Mouse (Mus musculus) hindbrain, embryonic 11.5 days (tissue): ENCODE measurements around the gene Ccnd3. TPM values are rescaled to one million over a fixed set of nuclear protein-coding genes. Genes with fewer than 3 reads are reported as not detected.
A peak's percentile ranks its signal among the peaks of the same experiment; 100 is the strongest.
"Not testable (repeated sequence)": the region's sequence is repeated elsewhere in the genome, so short reads cannot be mapped to it uniquely, and the experiment has no call there.

Experiments used
- ATAC-seq: fragments of 200-750 bp; cut with Nextera tagmentation; 2 replicates; pipeline ENCODE4 v1.8.0; 2017; ENCODE audit warnings: mild to moderate bottlenecking, moderate TSS enrichment, moderate library complexity; ENCODE audit not compliant: low FRiP score
- DNase-seq: peaks from one replicate; pipeline ENCODE4 v3.0.0-alpha.2; 2015; ENCODE audit warnings: low spot score
- H3K27ac ChIP-seq: fragments of 300-500 bp; sonication (generic); 2 replicates; pipeline ENCODE4 v1.5.1; 2014; ENCODE audit warnings: mild to moderate bottlenecking, low read depth, low read length
- H3K27me3 ChIP-seq: fragments of 300-500 bp; sonication (generic); 2 replicates; pipeline ENCODE4 v1.6.1; 2014; ENCODE audit warnings: mild to moderate bottlenecking, low read length, moderate library complexity, mixed read lengths; ENCODE audit not compliant: control insufficient read depth, insufficient read depth
- H3K36me3 ChIP-seq: fragments of 300-500 bp; sonication (generic); 2 replicates; pipeline ENCODE4 v1.6.1; 2014; ENCODE audit warnings: mild to moderate bottlenecking, low read length, moderate library complexity, mixed read lengths; ENCODE audit not compliant: control insufficient read depth, insufficient read depth
- H3K4me1 ChIP-seq: fragments of 300-500 bp; sonication (generic); replicated peaks from 2 replicates; pipeline ENCODE4 v1.6.1; 2014; ENCODE audit warnings: low read length, mixed read lengths; ENCODE audit not compliant: control insufficient read depth, insufficient read depth
- H3K4me2 ChIP-seq: fragments of 300-500 bp; sonication (generic); replicated peaks from 2 replicates; pipeline ENCODE4 v1.6.1; 2014; ENCODE audit warnings: mild to moderate bottlenecking, low read depth, low read length
- H3K4me3 ChIP-seq: fragments of 300-500 bp; sonication (generic); 2 replicates; pipeline ENCODE4 v1.5.1; 2014; ENCODE audit warnings: low read depth, low read length
- H3K9ac ChIP-seq: fragments of 300-500 bp; sonication (generic); 2 replicates; pipeline ENCODE4 v1.6.1; 2014; ENCODE audit warnings: low read depth, low read length
- H3K9me3 ChIP-seq: fragments of 300-500 bp; sonication (generic); 2 replicates; pipeline ENCODE4 v1.6.1; 2016; ENCODE audit warnings: low read length; ENCODE audit not compliant: control insufficient read depth
- WGBS: fragments of 180-500 bp; shearing (Covaris S2); extraction: QIAGEN DNeasy Blood & Tissue Kit; methylation state at CpG from one replicate; pipeline ENCODE4 v1.1.7; 2014; 5-methylcytosine and 5-hydroxymethylcytosine counted together
- polyA plus RNA-seq: library from polyadenylated mRNA; unstranded; fragments of >200 nt; fragmentation: Nextera tagmentation; extraction: Ambion mirVana; gene quantifications from 2 replicates; pipeline ENCODE4 v1.2.1, GENCODE M21; 2014

Ccnd3 gene
- polyA plus RNA-seq, 1 experiment from 2014 or later, result 190 TPM

DNA sequence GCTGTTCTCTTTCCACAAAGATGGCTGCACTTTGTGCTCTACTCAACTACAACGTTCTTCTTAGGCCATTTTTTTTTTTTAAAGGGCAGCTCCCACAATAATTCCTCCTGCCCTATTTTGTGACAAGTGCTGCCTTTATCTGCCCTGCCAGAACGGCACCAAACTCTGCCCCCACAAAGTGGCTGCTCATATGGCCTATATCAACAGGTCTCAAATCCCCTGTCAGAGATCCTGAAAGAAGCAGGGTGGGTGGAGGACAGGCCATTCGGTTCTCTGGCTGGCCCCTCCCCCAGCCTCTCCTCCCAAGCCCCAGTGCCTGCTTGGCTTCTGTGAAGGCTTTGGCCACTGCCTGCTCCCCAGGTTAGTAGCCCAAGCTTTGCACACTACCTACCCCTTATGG lies 19.9 kb upstream of the Ccnd3 start:
- 7% methylated on average over 3 of the region's 3 CpGs for WGBS
- H3K4me3 ChIP-seq, result no peak overlapping the region
- no peak for DNase-seq
- no peak for ATAC-seq
- no peaks in the 10 kb centered on the region for H3K27me3 ChIP-seq
- H3K4me1 ChIP-seq, result no peaks in the 10 kb centered on the region
- no peak overlapping the region for H3K9ac ChIP-seq
- H3K4me2 ChIP-seq, result no peak overlapping the region
- H3K9me3 ChIP-seq, result no peaks in the 10 kb centered on the region
- 0 out of 2 replicates have a peak overlapping the region, but pooled peaks have one; percentile 24 for H3K27ac ChIP-seq
- peaks cover 10% of the 10 kb centered on the region; the same call in 1 of the 2 replicates for H3K36me3 ChIP-seq

DNA sequence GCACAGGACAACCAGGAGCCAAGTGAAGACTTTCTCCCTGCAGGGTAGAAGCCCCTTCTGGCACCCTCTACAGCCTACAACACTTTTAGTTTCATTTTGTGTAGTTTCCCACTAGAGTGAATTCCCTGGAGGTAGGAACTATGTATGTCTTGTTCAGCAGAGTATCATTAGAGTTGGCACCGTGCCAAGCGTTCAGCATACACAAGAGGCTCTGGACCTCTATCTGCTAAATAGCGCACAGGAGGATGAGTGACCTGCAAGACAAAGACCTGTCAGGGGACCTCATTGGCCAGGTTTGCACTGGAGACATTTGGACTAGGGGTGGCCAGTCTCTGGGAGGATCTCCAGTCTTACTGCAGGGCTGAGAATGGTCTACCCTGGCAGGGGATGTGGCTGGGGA lies 19.1 kb upstream of the Ccnd3 start:
- WGBS, result 94% methylated on average over 3 of the region's 3 CpGs
- Histone ChIP-seq H3K9me3 (no peaks in the 10 kb centered on the region), H3K9ac (no peak overlapping the region), H3K27me3 (no peaks in the 10 kb centered on the region), H3K36me3 (peaks cover 10% of the 10 kb centered on the region; the same call in 1 of the 2 replicates), H3K4me2 (no peak overlapping the region), H3K4me1 (no peaks in the 10 kb centered on the region), H3K4me3 (no peak overlapping the region), H3K27ac (no peak overlapping the region)
- no peak for DNase-seq
- no peak for ATAC-seq

DNA sequence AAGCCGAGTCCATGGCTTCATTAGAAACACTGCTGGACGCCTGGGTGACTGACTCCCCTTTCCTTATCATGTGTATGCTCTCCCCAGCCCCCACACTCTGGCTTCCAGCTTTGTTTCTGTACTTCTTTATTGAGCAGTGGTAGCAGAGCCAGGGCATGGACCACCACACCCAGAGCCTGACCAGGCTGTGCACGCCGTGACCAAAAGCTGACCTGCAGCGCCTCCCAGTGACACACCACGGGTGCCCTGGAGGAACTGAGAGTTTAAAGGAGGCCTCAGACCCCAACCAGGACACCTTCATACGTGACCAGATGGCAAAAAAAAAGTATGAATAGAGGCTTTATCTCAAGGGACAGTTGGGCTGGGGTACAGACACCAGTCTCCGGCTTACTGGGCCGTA lies 14.1 kb upstream of the Ccnd3 start:
- ATAC-seq (no peak), DNase-seq (no peak)
- no peak overlapping the region for H3K4me2 ChIP-seq
- H3K9me3 ChIP-seq, result no peaks in the 10 kb centered on the region
- no peak overlapping the region for H3K27ac ChIP-seq
- no peaks in the 10 kb centered on the region for H3K27me3 ChIP-seq
- no peak overlapping the region for H3K4me3 ChIP-seq
- H3K36me3 ChIP-seq, result peaks cover 20% of the 10 kb centered on the region; the same call in 1 of the 2 replicates
- no peaks in the 10 kb centered on the region for H3K4me1 ChIP-seq
- WGBS, result 85% methylated on average over 9 of the region's 9 CpGs
- H3K9ac ChIP-seq, result no peak overlapping the region

- ATAC-seq (no peak), DNase-seq (no peak)
- H3K36me3 ChIP-seq, result peaks cover 20% of the 10 kb centered on the region; the same call in 1 of the 2 replicates
These were observed 12.1 kb upstream of the Ccnd3 start for GRCm38 (mm10) chr17:47492731-47493130.

GRCm38 (mm10) chr17:47493653-47494052 lies 11.2 kb upstream of the Ccnd3 start:
- Histone ChIP-seq H3K4me1 (no peaks in the 10 kb centered on the region), H3K9ac (no peak overlapping the region), H3K9me3 (no peaks in the 10 kb centered on the region), H3K36me3 (peaks cover 19% of the 10 kb centered on the region; the same call in 1 of the 2 replicates), H3K27me3 (no peaks in the 10 kb centered on the region), H3K27ac (no peak overlapping the region), H3K4me3 (no peak overlapping the region), H3K4me2 (no peak overlapping the region; the same call in 1 of the 2 replicates)
- 86% methylated on average over 6 of the region's 6 CpGs for WGBS
- no peak for ATAC-seq
- DNase-seq, result no peak

More at GRCm38 (mm10) chr17:47492731-47493130, 12.1 kb upstream of the Ccnd3 start:
- H3K4me1 ChIP-seq, result no peaks in the 10 kb centered on the region
- WGBS, result 84% methylated on average over 6 of the region's 6 CpGs
- no peaks in the 10 kb centered on the region for H3K9me3 ChIP-seq
- H3K27me3 ChIP-seq, result no peaks in the 10 kb centered on the region
- H3K27ac ChIP-seq, result no peak overlapping the region
- H3K4me3 ChIP-seq, result no peak overlapping the region
- no peak overlapping the region for H3K9ac ChIP-seq
- no peak overlapping the region for H3K4me2 ChIP-seq

GRCm38 (mm10) chr17:47494132-47494531 lies 10.7 kb upstream of the Ccnd3 start:
- no peaks in the 10 kb centered on the region for H3K4me1 ChIP-seq
- H3K4me2 ChIP-seq, result no peak overlapping the region; the same call in 1 of the 2 replicates
- no peak overlapping the region for H3K4me3 ChIP-seq
- no peaks in the 10 kb centered on the region for H3K9me3 ChIP-seq
- DNase-seq (no peak), ATAC-seq (no peak)
- peaks cover 15% of the 10 kb centered on the region; the same call in 1 of the 2 replicates for H3K36me3 ChIP-seq
- no peak overlapping the region for H3K27ac ChIP-seq
- whole genome bisulfite sequencing, result 92% methylated on average over 11 of the region's 11 CpGs
- H3K27me3 ChIP-seq, result no peaks in the 10 kb centered on the region
- no peak overlapping the region for H3K9ac ChIP-seq

GRCm38 (mm10) chr17:47501531-47501930 lies 3.3 kb upstream of the Ccnd3 start:
- 9% methylated on average over 11 of the region's 11 CpGs for WGBS
- Histone ChIP-seq H3K9ac (peak overlapping the region; percentile 64; the same call in 1 of the 2 replicates), H3K4me1 (peaks cover 7% of the 10 kb centered on the region), H3K9me3 (no peaks in the 10 kb centered on the region), H3K36me3 (no peaks in the 10 kb centered on the region), H3K4me2 (peak overlapping the region; percentile 88), H3K27me3 (no peaks in the 10 kb centered on the region), H3K27ac (no peak overlapping the region), H3K4me3 (peak overlapping the region; percentile 63)
- DNase-seq (no peak), ATAC-seq (0 out of 2 replicates have a peak, but pooled peaks have one; percentile 0)

DNA sequence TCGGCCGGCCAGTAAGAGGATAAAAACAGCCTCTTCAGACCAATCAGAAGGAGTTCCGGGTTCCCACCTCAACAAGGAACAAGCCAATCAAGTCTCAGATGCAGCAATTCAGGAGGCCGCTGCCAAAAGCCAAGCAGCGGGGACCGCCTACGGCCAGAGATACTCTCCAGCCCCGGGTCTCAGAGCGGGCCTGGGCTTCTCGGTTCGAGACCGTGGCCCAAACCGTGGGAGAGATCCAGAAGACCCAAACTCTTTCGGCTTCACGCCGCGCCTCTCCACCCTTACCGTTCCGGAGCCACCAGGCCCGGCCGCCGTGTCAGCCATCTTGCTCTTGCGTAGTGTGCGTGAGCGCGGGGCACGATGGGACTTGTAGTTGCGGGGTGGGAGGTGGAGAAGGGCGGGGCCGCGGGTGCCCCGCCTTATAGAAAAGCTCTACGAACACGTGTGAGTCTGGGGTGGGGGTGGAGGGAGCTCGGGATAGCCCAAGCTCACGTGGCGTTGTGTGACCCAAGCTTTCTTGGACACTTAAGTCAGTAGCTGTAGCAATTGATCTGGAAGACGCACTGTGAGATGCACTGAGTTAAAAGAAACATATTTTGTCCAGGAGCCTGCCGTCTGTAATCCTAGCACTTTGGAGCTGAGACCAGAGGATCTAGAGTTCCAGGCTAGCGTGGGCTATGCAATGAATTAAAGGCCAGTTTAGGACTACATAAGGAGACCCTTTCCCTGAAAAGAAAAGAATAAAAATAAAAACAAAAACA lies 2.7 kb upstream of the Ccnd3 start, which contains the start of gene Taf8:
Taf8 (minus strand) TSS at position 347 of the 761 bp plus-strand sequence.
- H3K4me2 ChIP-seq, result peak within 1 kb of the TSS; percentile 88
- H3K27me3 ChIP-seq, result no peaks in the 10 kb centered on the region
- H3K36me3 ChIP-seq, result no peaks in the 10 kb centered on the region
- ATAC-seq (peak; percentile 95), DNase-seq (peak; percentile 95)
- H3K4me1 ChIP-seq, result peaks cover 7% of the 10 kb centered on the region
- WGBS, result 4% methylated on average over 40 of the region's 40 CpGs
- no peaks in the 10 kb centered on the region for H3K9me3 ChIP-seq
- H3K9ac ChIP-seq, result peak within 1 kb of the TSS; percentile 64
- 0 out of 2 replicates have a peak within 1 kb of the TSS, but pooled peaks have one; percentile 31 for H3K27ac ChIP-seq
- H3K4me3 ChIP-seq, result peak within 1 kb of the TSS; percentile 63

GRCm38 (mm10) chr17:47502707-47503045 lies 2.2 kb upstream of the Ccnd3 start:
- ATAC-seq, result peak; percentile 6; the same call in 1 of the 2 replicates
- 72% methylated on average over 6 of the region's 6 CpGs for WGBS
- not testable (repeated sequence) for H3K9me3 ChIP-seq, H3K4me2 ChIP-seq, H3K9ac ChIP-seq, H3K36me3 ChIP-seq, DNase-seq, H3K4me3 ChIP-seq, H3K27me3 ChIP-seq, H3K27ac ChIP-seq, H3K4me1 ChIP-seq
